Mouse (Mus musculus) heart, embryonic 14.5 days (tissue): Measurements from ENCODE around the gene Trim10. TPM values are rescaled to one million over a fixed set of nuclear protein-coding genes. Genes with fewer than 3 reads are reported as not detected.

Experiments
- ATAC-seq: fragments of 200-750 bp; cut with Nextera tagmentation; 2 replicates; pipeline ENCODE4 v1.8.0; 2017; ENCODE audit warnings: low read depth, moderate TSS enrichment; ENCODE audit not compliant: insufficient number of reproducible peaks, insufficient read depth, low FRiP score
- H3K27ac ChIP-seq, 2 experiments: fragments of 200-500 bp in 1 of 2; fragments of 300-500 bp in 1 of 2; sonication (generic) in 1 of 2; replicated peaks in 1 of 2; 2 replicates each; pipeline ENCODE4 v1.5.1; 2012 to 2014; ENCODE audit warnings: low read depth in 2 of 2, low read length in 2 of 2, control low read depth in 1 of 2, mild to moderate bottlenecking in 1 of 2, mixed read lengths in 1 of 2; ENCODE audit not compliant: control insufficient read depth in 1 of 2, insufficient read depth in 1 of 2
- H3K27me3 ChIP-seq: fragments of 300-500 bp; sonication (generic); 2 replicates; pipeline ENCODE4 v1.6.1; 2014; ENCODE audit warnings: mild to moderate bottlenecking, low read length, control low read depth; ENCODE audit not compliant: control insufficient read depth, insufficient read depth
- H3K36me3 ChIP-seq: fragments of 300-500 bp; sonication (generic); 2 replicates; pipeline ENCODE4 v1.6.1; 2014; ENCODE audit warnings: mild to moderate bottlenecking, control low read depth, low read length, mixed read lengths; ENCODE audit not compliant: control insufficient read depth, insufficient read depth
- H3K4me1 ChIP-seq, 2 experiments: fragments of 200-500 bp in 1 of 2; fragments of 300-500 bp in 1 of 2; sonication (generic) in 1 of 2; 2 replicates each; pipeline ENCODE4 v1.6.1; 2012 to 2014; ENCODE audit warnings: low read length in 2 of 2, control low read depth in 1 of 2, mixed read lengths in 1 of 2; ENCODE audit not compliant: control insufficient read depth in 2 of 2, insufficient read depth in 2 of 2
- H3K4me2 ChIP-seq: fragments of 300-500 bp; sonication (generic); 2 replicates; pipeline ENCODE4 v1.6.1; 2014; ENCODE audit warnings: mild to moderate bottlenecking, low read length
- H3K4me3 ChIP-seq, 2 experiments: fragments of 200-500 bp in 1 of 2; fragments of 300-500 bp in 1 of 2; sonication (generic) in 1 of 2; 2 replicates each; pipeline ENCODE4 v1.5.1; 2012 to 2014; ENCODE audit warnings: low read length in 2 of 2, mild to moderate bottlenecking in 2 of 2, control low read depth in 1 of 2, low read depth in 1 of 2, moderate library complexity in 1 of 2; ENCODE audit not compliant: control insufficient read depth in 1 of 2, insufficient read depth in 1 of 2
- H3K9ac ChIP-seq: fragments of 300-500 bp; sonication (generic); 2 replicates; pipeline ENCODE4 v1.6.1; 2014; ENCODE audit warnings: mild to moderate bottlenecking, low read length
- H3K9me3 ChIP-seq: fragments of 300-500 bp; sonication (generic); 2 replicates; pipeline ENCODE4 v1.6.1; 2016; ENCODE audit warnings: low read length, control low read depth; ENCODE audit not compliant: control insufficient read depth
- WGBS: fragments of 180-500 bp; shearing (Covaris S2); extraction: QIAGEN DNeasy Blood & Tissue Kit; methylation state at CpG from one replicate; pipeline ENCODE4 v1.1.7; 2014; 5-methylcytosine and 5-hydroxymethylcytosine counted together
- polyA plus RNA-seq: library from polyadenylated mRNA; unstranded; fragments of >200 nt; fragmentation: Nextera tagmentation; extraction: Ambion mirVana; gene quantifications from 2 replicates; pipeline ENCODE4 v1.2.1, GENCODE M21; 2014

Trim10 gene
- polyA plus RNA-seq, 1 experiment from 2014 or later = 4.7 TPM

- no peak overlapping the region for H3K4me2 ChIP-seq
- no peak overlapping the region for H3K9ac ChIP-seq
- H3K4me1 ChIP-seq = peaks cover 0 to 17% of the 10 kb centered on the region in 2 experiments; a peak in 2 of 4 replicates
- no peak overlapping the region for H3K4me3 ChIP-seq
- ATAC-seq = no peak
- no peak overlapping the region for H3K27ac ChIP-seq
- H3K36me3 ChIP-seq = peaks cover 6% of the 10 kb centered on the region; the same call in 1 of the 2 replicates
- no peaks in the 10 kb centered on the region for H3K9me3 ChIP-seq
- H3K27me3 ChIP-seq = no peaks in the 10 kb centered on the region
Measured at GRCm38 (mm10) chr17:36844286-36844719, 25.1 kb upstream of the Trim10 start.

GRCm38 (mm10) chr17:36844725-36845124 is 24.6 kb upstream of the Trim10 start:
- H3K9ac ChIP-seq = no peak overlapping the region
- H3K36me3 ChIP-seq = peaks cover 6% of the 10 kb centered on the region; the same call in 1 of the 2 replicates
- no peak overlapping the region for H3K27ac ChIP-seq
- H3K27me3 ChIP-seq = no peaks in the 10 kb centered on the region
- H3K4me3 ChIP-seq = no peak overlapping the region
- H3K4me1 ChIP-seq = peaks cover 0 to 17% of the 10 kb centered on the region in 2 experiments; a peak in 2 of 4 replicates
- H3K9me3 ChIP-seq = no peaks in the 10 kb centered on the region
- 52% methylated on average over 1 of the region's 1 CpGs for whole genome bisulfite sequencing
- H3K4me2 ChIP-seq = no peak overlapping the region
- no peak for ATAC-seq

GRCm38 (mm10) chr17:36848911-36849310 is 20.5 kb upstream of the Trim10 start:
- no peak for ATAC-seq
- 72% methylated on average over 5 of the region's 5 CpGs for WGBS
- H3K4me3 ChIP-seq = no peak overlapping the region
- H3K4me2 ChIP-seq = no peak overlapping the region
- H3K27me3 ChIP-seq = no peaks in the 10 kb centered on the region
- no peak overlapping the region for H3K27ac ChIP-seq
- H3K9me3 ChIP-seq = no peaks in the 10 kb centered on the region
- H3K4me1 ChIP-seq = peaks cover 0 to 9% of the 10 kb centered on the region in 2 experiments; a peak in 2 of 4 replicates
- H3K9ac ChIP-seq = no peak overlapping the region
- H3K36me3 ChIP-seq = peaks cover 42% of the 10 kb centered on the region

- H3K9me3 ChIP-seq = no peaks in the 10 kb centered on the region
- H3K4me1 ChIP-seq = no peaks in the 10 kb centered on the region; a peak in 1 of 4 replicates
- peaks cover 52% of the 10 kb centered on the region for H3K36me3 ChIP-seq
- H3K27ac ChIP-seq = no peak overlapping the region
- no peak overlapping the region for H3K4me2 ChIP-seq
- 88% methylated on average over 2 of the region's 2 CpGs for WGBS
- no peak for ATAC-seq
- H3K9ac ChIP-seq = no peak overlapping the region
- H3K27me3 ChIP-seq = no peaks in the 10 kb centered on the region
- H3K4me3 ChIP-seq = no peak overlapping the region
Measured at GRCm38 (mm10) chr17:36849992-36850391, 19.4 kb upstream of the Trim10 start.

GRCm38 (mm10) chr17:36851200-36851599 is 18.2 kb upstream of the Trim10 start:
- Histone ChIP-seq H3K4me3 (no peak overlapping the region), H3K36me3 (peaks cover 62% of the 10 kb centered on the region), H3K9me3 (no peaks in the 10 kb centered on the region), H3K27ac (no peak overlapping the region), H3K4me1 (no peaks in the 10 kb centered on the region), H3K27me3 (no peaks in the 10 kb centered on the region), H3K4me2 (no peak overlapping the region), H3K9ac (no peak overlapping the region)
- no peak for ATAC-seq
- 74% methylated on average over 5 of the region's 5 CpGs for WGBS

- H3K27me3 ChIP-seq = no peaks in the 10 kb centered on the region
- no peak for ATAC-seq
- no peaks in the 10 kb centered on the region for H3K4me1 ChIP-seq
- peaks cover 62% of the 10 kb centered on the region for H3K36me3 ChIP-seq
- no peak overlapping the region for H3K4me3 ChIP-seq
- H3K27ac ChIP-seq = no peak overlapping the region
- no peaks in the 10 kb centered on the region for H3K9me3 ChIP-seq
- H3K9ac ChIP-seq = no peak overlapping the region
- WGBS = 52% methylated on average over 5 of the region's 5 CpGs
- H3K4me2 ChIP-seq = no peak overlapping the region
Measured at GRCm38 (mm10) chr17:36851627-36852026, 17.7 kb upstream of the Trim10 start.

GRCm38 (mm10) chr17:36855484-36855883 is 13.9 kb upstream of the Trim10 start:
- no peak overlapping the region for H3K4me2 ChIP-seq
- H3K9me3 ChIP-seq = no peaks in the 10 kb centered on the region
- H3K9ac ChIP-seq = no peak overlapping the region
- peaks cover 91% of the 10 kb centered on the region for H3K36me3 ChIP-seq
- no peaks in the 10 kb centered on the region for H3K4me1 ChIP-seq
- H3K27ac ChIP-seq = no peak overlapping the region
- ATAC-seq = no peak
- no peak overlapping the region for H3K4me3 ChIP-seq
- H3K27me3 ChIP-seq = no peaks in the 10 kb centered on the region
- 89% methylated on average over 3 of the region's 3 CpGs for WGBS

GRCm38 (mm10) chr17:36856236-36856635 is 13.1 kb upstream of the Trim10 start:
- H3K9me3 ChIP-seq = no peaks in the 10 kb centered on the region
- no peak overlapping the region for H3K4me2 ChIP-seq
- ATAC-seq = no peak
- H3K9ac ChIP-seq = no peak overlapping the region
- WGBS = 91% methylated on average over 4 of the region's 4 CpGs
- H3K4me1 ChIP-seq = no peaks in the 10 kb centered on the region
- H3K36me3 ChIP-seq = peaks cover 83% of the 10 kb centered on the region
- no peak overlapping the region for H3K4me3 ChIP-seq
- H3K27me3 ChIP-seq = no peaks in the 10 kb centered on the region
- no peak overlapping the region for H3K27ac ChIP-seq
